Mouse (Mus musculus) right cerebral cortex, adult 18-20 months (tissue): ENCODE results near the gene Spin1.
A peak's percentile ranks its signal among the peaks of the same experiment; 100 is the strongest.

ENCODE experiments used
- DNase-seq: peaks from one replicate; pipeline ENCODE4 v3.0.0; 2022; ENCODE audit warnings: mixed read lengths

Gene Spin1

GRCm38 (mm10) chr13:51147106-51147505, 46.4 kb downstream of the Spin1 start:
- DNase-seq: no peak

DNA sequence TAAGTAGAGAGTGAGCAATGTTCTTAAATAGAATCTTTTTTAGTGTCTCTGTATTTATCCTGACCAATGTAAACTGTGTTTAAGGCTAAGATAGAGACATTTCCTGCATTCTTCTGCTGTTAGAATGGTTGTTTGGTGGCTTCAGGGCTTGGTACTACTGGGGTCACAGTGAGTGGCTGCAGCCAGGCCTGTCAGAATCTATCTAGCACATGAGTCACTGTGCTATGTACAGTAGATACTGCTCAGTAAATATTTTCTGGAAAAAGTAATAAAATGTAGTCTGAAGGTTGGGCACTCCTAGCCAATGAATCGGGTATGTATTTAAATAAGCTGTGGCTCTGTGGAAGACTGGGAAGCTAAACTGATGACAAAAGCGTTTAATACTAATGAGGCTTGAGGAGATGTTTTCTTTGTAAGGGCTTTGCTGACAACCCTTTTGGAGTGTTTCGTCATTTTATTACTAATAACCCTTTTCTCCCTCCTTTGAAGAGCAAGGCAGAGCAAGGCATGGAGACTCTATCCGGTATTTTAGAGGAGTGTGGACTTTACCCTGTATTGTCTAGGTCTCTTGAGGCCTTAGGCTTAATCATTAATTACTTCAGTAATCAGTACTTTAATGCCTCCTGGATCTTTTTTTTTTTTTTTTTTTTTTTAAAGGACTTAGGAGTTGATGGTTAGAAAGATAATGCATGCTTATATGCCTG, 52.4 kb downstream of the Spin1 start:
- DNase-seq: no peak

DNA sequence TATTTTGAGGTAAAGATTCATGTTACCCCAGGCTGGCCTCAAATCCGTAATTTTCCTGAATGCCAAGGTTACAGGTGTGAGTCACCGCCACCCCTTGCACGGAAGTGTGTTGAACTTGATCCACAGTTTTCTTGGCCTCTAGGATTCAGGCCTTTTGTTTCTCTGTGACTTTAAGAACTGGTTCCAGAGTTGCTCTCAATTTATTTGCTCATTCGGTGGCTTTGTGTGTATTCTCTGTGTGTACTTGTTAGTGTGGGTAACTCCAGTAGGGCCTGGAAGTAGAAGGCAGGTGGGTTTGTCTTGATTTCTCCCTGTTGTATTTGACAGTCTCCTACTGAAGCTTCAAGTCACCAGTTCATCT, 53.0 kb downstream of the Spin1 start:
- no peak for DNase-seq

GRCm38 (mm10) chr13:51155178-51156013, 54.7 kb downstream of the Spin1 start:
- no peak for DNase-seq

- DNase-seq: no peak
Observed at GRCm38 (mm10) chr13:51156014-51156386, 55.3 kb downstream of the Spin1 start.

GRCm38 (mm10) chr13:51157291-51157690, 56.6 kb downstream of the Spin1 start:
- DNase-seq: no peak

DNA sequence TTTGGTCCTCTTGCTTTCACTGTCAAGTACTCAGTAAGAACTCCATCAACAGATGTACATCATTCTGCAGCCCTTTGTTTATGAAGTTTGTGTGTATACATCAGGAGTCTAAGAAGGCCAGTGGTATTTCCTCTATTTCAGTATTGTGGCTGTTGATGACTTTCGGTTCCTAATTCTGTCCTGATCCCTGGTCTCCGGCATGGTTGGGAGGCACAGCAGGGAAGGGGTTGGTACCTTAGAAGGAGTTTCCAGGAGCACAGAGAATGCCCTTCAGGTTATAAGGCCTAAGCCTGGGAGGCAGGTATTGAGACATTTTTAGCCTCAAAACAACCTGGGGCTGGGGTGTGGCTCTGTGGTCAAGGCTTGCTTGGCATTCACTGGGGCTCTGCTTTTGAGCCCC, 61.0 kb downstream of the Spin1 start:
- DNase-seq: no peak

DNA sequence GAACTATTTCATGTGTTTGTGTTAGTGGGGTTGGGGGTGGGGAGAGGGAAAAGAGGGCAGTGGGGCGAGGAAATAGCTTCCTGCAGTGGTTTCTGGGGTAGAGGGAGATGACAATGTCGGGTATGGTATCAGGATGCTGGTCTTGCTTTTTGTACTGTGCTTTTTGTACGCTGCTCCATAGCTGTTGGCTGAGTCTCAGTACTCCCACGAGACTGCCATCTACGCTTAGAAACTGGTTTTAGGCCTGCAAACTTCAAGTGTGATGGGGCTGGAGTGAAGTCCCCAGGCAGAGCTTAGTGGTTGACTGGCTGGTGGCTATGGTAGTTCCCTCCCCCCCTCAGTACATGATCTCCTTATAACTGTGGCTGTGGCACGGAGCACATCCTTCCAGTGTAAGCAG, 61.6 kb downstream of the Spin1 start:
- no peak for DNase-seq

GRCm38 (mm10) chr13:51166711-51167110, 66.0 kb downstream of the Spin1 start:
- DNase-seq: no peak

GRCm38 (mm10) chr13:51170215-51170614, 69.5 kb downstream of the Spin1 start:
- DNase-seq: no peak

- DNase-seq: peak; percentile 27
Observed at GRCm38 (mm10) chr13:51170691-51171680, 70.3 kb downstream of the Spin1 start, which contains the start of gene Nxnl2. TSS of gene Nxnl2 (plus strand) at chr13:51171022.

DNA sequence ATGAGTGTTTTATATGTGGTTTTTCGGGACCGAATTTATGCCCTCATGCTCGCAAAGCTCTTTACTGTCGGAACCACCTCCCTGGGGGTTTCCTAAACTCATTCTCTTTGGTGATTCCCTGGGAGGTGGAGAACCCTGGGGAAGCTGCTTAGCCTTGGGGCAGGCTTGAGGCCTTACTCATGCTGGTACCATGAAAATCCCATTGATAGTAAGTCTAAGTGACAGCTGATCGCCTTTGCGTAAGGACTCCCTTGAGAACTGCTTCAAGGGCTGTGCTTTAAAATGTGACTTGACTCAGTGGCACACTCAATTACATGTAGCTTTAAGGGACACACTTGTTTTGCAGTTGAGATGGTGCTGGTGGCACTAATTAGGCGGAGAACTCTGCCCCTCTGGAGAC, 71.9 kb downstream of the Spin1 start:
- DNase-seq: no peak

DNA sequence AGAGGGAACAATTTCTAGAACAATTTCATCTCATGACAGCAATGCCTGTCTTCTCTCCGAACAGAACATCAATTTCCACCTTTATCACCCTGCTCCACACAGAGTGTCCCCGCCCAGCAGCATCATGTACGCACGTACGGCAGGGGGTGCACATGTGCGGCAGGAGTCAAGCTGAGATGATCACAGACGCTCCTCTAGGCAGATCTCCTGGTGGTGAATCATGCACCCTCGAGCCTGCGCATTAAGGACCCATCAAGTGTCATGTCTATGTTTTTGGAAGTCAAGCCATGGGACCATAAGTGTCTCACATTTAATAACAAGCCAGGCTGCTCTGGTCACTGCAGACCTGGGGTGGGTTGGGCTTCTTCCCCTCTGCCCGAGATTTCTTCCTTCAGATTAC, 78.3 kb downstream of the Spin1 start:
- DNase-seq: no peak

GRCm38 (mm10) chr13:51179362-51179761, 78.7 kb downstream of the Spin1 start:
- no peak for DNase-seq

GRCm38 (mm10) chr13:51182236-51182635, 81.6 kb downstream of the Spin1 start:
- DNase-seq: no peak

- DNase-seq: no peak
Observed at GRCm38 (mm10) chr13:51184896-51185295, 84.2 kb downstream of the Spin1 start.

DNA sequence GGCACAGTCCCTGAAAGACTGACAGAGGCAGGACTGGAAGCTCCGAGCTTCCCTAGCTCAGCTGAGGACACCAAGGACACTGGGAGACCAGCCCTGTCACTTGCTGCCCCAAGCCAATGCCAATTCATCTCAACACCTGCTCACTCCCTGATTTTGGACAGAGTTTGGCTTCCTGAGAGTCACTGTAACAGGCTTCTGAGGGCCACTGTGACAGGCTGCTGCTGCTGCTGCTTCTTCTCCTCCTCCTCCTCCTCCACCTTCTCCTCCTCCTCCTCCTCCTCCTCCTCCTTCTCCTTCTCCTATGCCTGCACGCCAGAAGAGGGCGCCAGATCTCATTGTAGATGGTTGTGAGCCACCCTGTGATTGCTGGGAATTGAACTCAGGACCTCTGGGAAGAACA, 89.7 kb downstream of the Spin1 start:
- DNase-seq: no peak

GRCm38 (mm10) chr13:51191416-51192140, 90.9 kb downstream of the Spin1 start:
- no peak for DNase-seq

- no peak for DNase-seq
Observed at GRCm38 (mm10) chr13:51193893-51194292, 93.2 kb downstream of the Spin1 start.

GRCm38 (mm10) chr13:51197699-51198098, 97.0 kb downstream of the Spin1 start:
- DNase-seq: no peak

DNA sequence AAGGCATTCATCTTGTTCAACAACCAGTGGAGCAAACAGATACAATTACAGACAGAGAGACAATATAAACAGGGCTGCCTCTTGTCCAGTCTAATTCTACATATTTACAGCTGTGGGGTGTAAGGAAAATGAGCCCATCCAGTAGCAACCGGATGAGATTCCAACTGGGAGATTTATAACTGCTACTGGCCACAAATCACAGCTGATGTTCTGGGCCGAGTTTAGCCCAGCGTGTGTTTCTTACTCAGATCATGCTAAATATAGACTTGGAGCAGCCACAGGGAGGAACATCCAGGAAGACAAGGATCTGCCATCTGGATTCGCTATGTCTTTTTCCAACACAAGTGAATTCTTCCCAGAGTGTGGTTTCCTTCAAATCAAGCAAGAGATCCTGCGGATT, 97.5 kb downstream of the Spin1 start:
- peak; percentile 72 for DNase-seq
